Mouse (Mus musculus): Measurements from ENCODE around the gene Gm11444. TPM values are rescaled to one million over a fixed set of nuclear protein-coding genes. Genes with fewer than 3 reads are reported as not detected.

Gm11444 gene
- total and polyA plus RNA-seq, 3 experiments: not detected

GRCm38 (mm10) chr11:85837291-85837647, 12.9 kb downstream of the Gm11444 start:
- Histone ChIP-seq H3K27me3 (replicated peaks) (peaks cover 19% of the 10 kb centered on the region), H3K9ac (ENCODE audit: insufficient read depth, low read depth) (no peak overlapping the region), H3K4me2 (ENCODE audit: insufficient read depth, low read depth, poor library complexity, severe bottlenecking) (no peak overlapping the region), H3K27ac (ENCODE audit: insufficient read depth, low read depth) (no peak overlapping the region), H3K36me3 (replicated peaks in 1 of 2; ENCODE audit: control insufficient read depth in 1 of 2, insufficient read depth in 1 of 2, low read length in 1 of 2) (no peaks in the 10 kb centered on the region), H3K9me3 (replicated peaks; ENCODE audit: low read length) (peaks cover 47% of the 10 kb centered on the region), H3K4me1 (ENCODE audit: control insufficient read depth in 1 of 2, insufficient read depth in 2 of 2) (no peaks in the 10 kb centered on the region), H3K4me3 (replicated peaks in 1 of 3; ENCODE audit: low read depth in 2 of 3, low read length in 2 of 3, poor library complexity in 1 of 3) (no peak overlapping the region), H3K79me2 (replicated peaks; ENCODE audit: control insufficient read depth, extremely low read depth, insufficient read depth, poor library complexity, severe bottlenecking) (no peaks in the 10 kb centered on the region)
- no peak for DNase-seq (ENCODE audit: extremely low read depth)
- in situ Hi-C loops (cut with MboI; ENCODE audit: low pct_ligation_motif_present, low pct_unique_long_range_greater_than_20kb, low sequenced_read_pairs) (no loop called here), dilution Hi-C loops (cut with MboI; ENCODE audit: extremely low pct_ligation_motif_present, extremely low pct_unique_long_range_greater_than_20kb, low sequenced_read_pairs) (no loop called here)
- no peak for TF ChIP-seq RAD21 (IDR thresholded peaks at IDR 0.05; ENCODE audit: low read depth, low read length)
- TF ChIP-seq NRF1 (IDR thresholded peaks at IDR 0.05; ENCODE audit: low read depth, low read length): no peak
- no peak for TF ChIP-seq MAX (IDR thresholded peaks at IDR 0.05; ENCODE audit: low read length)
- no peak for TF ChIP-seq TBP (conservative IDR thresholded peaks at IDR 0.05; ENCODE audit: low read depth, low read length)
- TF ChIP-seq TCF12 (IDR thresholded peaks at IDR 0.05; ENCODE audit: low read depth, low read length): no peak
- no peak for TF ChIP-seq RCOR1 (conservative IDR thresholded peaks at IDR 0.05; ENCODE audit: low read depth, low read length)
- TF ChIP-seq USF2 (conservative IDR thresholded peaks at IDR 0.05; ENCODE audit: low read depth, low read length): no peak
- TF ChIP-seq SIN3A (IDR thresholded peaks at IDR 0.05; ENCODE audit: low read length): no peak
- TF ChIP-seq POLR2A (IDR thresholded peaks at IDR 0.05; ENCODE audit: low read depth, low read length): no peak
- TF ChIP-seq CHD1 (IDR thresholded peaks at IDR 0.05; ENCODE audit: low read depth, low read length): no peak
- no peak for TF ChIP-seq JUND (conservative IDR thresholded peaks at IDR 0.05; ENCODE audit: low read depth, low read length)
- TF ChIP-seq POLR2AphosphoS2 (IDR thresholded peaks at IDR 0.05; ENCODE audit: low read depth, low read length): no peak
- no peak for TF ChIP-seq ZKSCAN1 (IDR thresholded peaks at IDR 0.05; ENCODE audit: borderline replicate concordance, low read depth, low read length)
- TF ChIP-seq MXI1 (IDR thresholded peaks at IDR 0.05; ENCODE audit: low read depth, low read length): no peak
- no peak for TF ChIP-seq GABPA (IDR thresholded peaks at IDR 0.05; ENCODE audit: insufficient replicate concordance, low read depth, low read length)
- TF ChIP-seq ZNF384 (IDR thresholded peaks at IDR 0.05; ENCODE audit: low read depth, low read length): no peak
- TF ChIP-seq SMC3 (IDR thresholded peaks at IDR 0.05; ENCODE audit: low read depth, low read length): no peak
- no peak for TF ChIP-seq IRF4 (IDR thresholded peaks at IDR 0.05; ENCODE audit: low read depth, low read length)
- TF ChIP-seq ETS1 (conservative IDR thresholded peaks at IDR 0.05; ENCODE audit: low read depth, low read length): no peak
- no peak for TF ChIP-seq USF1 (IDR thresholded peaks at IDR 0.05; ENCODE audit: low read depth, low read length)

GRCm38 (mm10) chr11:85836523-85837290, 13.4 kb downstream of the Gm11444 start:
- Histone ChIP-seq H3K4me1 (ENCODE audit: control insufficient read depth in 1 of 2, insufficient read depth in 2 of 2) (no peaks in the 10 kb centered on the region), H3K9me3 (replicated peaks; ENCODE audit: low read length) (peaks cover 49% of the 10 kb centered on the region), H3K4me2 (ENCODE audit: insufficient read depth, low read depth, poor library complexity, severe bottlenecking) (no peak overlapping the region), H3K4me3 (replicated peaks in 1 of 3; ENCODE audit: low read depth in 2 of 3, low read length in 2 of 3, poor library complexity in 1 of 3) (no peak overlapping the region), H3K9ac (ENCODE audit: insufficient read depth, low read depth) (no peak overlapping the region), H3K79me2 (replicated peaks; ENCODE audit: control insufficient read depth, extremely low read depth, insufficient read depth, poor library complexity, severe bottlenecking) (no peaks in the 10 kb centered on the region), H3K27me3 (replicated peaks) (peaks cover 16% of the 10 kb centered on the region), H3K36me3 (replicated peaks in 1 of 2; ENCODE audit: control insufficient read depth in 1 of 2, insufficient read depth in 1 of 2, low read length in 1 of 2) (no peaks in the 10 kb centered on the region), H3K27ac (ENCODE audit: insufficient read depth, low read depth) (no peak overlapping the region)
- dilution Hi-C loops (cut with MboI; ENCODE audit: extremely low pct_ligation_motif_present, extremely low pct_unique_long_range_greater_than_20kb, low sequenced_read_pairs): no loop called here
- in situ Hi-C loops (cut with MboI; ENCODE audit: low pct_ligation_motif_present, low pct_unique_long_range_greater_than_20kb, low sequenced_read_pairs): no loop called here
- TF ChIP-seq USF2 (conservative IDR thresholded peaks at IDR 0.05; ENCODE audit: low read depth, low read length) (no peak), CTCF (conservative IDR thresholded peaks at IDR 0.05 in 1 of 2, IDR thresholded peaks at IDR 0.05 in 1 of 2; ENCODE audit: low read depth in 2 of 2, low read length in 2 of 2) (no peak), MAFK (IDR thresholded peaks at IDR 0.05; ENCODE audit: insufficient replicate concordance, low read length) (no peak), POLR2AphosphoS2 (IDR thresholded peaks at IDR 0.05; ENCODE audit: low read depth, low read length) (no peak), HCFC1 (IDR thresholded peaks at IDR 0.05; ENCODE audit: low read depth, low read length) (no peak), ZNF384 (IDR thresholded peaks at IDR 0.05; ENCODE audit: low read depth, low read length) (no peak), CHD1 (IDR thresholded peaks at IDR 0.05; ENCODE audit: low read depth, low read length) (no peak), CHD2 (IDR thresholded peaks at IDR 0.05; ENCODE audit: low read length) (no peak), EP300 (IDR thresholded peaks at IDR 0.05; ENCODE audit: low read length) (no peak)
- DNase-seq (ENCODE audit: extremely low read depth): no peak

Data from CH12.LX (cell line).